Mouse (Mus musculus): ENCODE results near the gene D630023F18Rik. TPM values are rescaled to one million over a fixed set of nuclear protein-coding genes. Genes with fewer than 3 reads are reported as not detected.

The D630023F18Rik gene
- polyA plus RNA-seq, 1 experiment from 2014 or later: 0.40 TPM

- no peaks in the 10 kb centered on the region for H3K79me2 ChIP-seq (ENCODE audit: inconsistent target)
- no peaks in the 10 kb centered on the region for H3K36me3 ChIP-seq (ENCODE audit: inconsistent target)
- no peak overlapping the region for H3K27ac ChIP-seq
- 87% methylated on average over 3 of the region's 3 CpGs for WGBS (ENCODE audit: missing documents)
- no peak overlapping the region for H3K4me3 ChIP-seq (ENCODE audit: inconsistent target)
These were observed 7.2 kb upstream of the D630023F18Rik start for GRCm38 (mm10) chr1:65130226-65130625.

GRCm38 (mm10) chr1:65129634-65130180 lies 6.7 kb upstream of the D630023F18Rik start:
- no peak overlapping the region for H3K27ac ChIP-seq
- WGBS (ENCODE audit: missing documents): 81% methylated on average over 3 of the region's 3 CpGs
- H3K36me3 ChIP-seq (ENCODE audit: inconsistent target): no peaks in the 10 kb centered on the region

DNA sequence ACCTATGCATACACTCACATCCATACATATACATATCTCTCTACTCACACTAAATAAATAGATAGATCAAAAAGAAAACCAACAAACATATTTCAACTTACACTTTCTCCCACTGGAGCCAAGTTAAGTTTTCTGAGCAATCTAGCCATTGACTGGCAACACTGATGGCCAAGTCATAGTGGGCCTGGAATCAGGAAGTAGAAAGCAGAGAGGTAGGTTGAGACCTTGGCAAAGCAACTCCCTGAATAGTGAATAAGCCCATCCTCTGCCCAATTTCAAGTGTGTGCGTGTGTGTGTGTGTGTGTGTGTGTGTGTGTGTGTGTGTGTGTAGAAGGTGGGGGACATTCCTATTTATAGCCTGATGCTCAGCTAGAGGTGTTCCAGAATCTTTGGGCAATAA lies 3.6 kb downstream of the D630023F18Rik start, which contains the start of gene Gm28845:
TSS of gene Gm28845 (minus strand) at position 121 of the 400 bp plus-strand sequence.
- WGBS (ENCODE audit: missing documents): 33% methylated on average over 1 of the region's 1 CpGs
- no peaks in the 10 kb centered on the region for H3K36me3 ChIP-seq (ENCODE audit: inconsistent target)

More at GRCm38 (mm10) chr1:65129634-65130180, 6.7 kb upstream of the D630023F18Rik start:
- no peak overlapping the region for H3K4me3 ChIP-seq (ENCODE audit: inconsistent target)
- no peaks in the 10 kb centered on the region for H3K79me2 ChIP-seq (ENCODE audit: inconsistent target)

GRCm38 (mm10) chr1:65118150-65118913 lies 4.7 kb downstream of the D630023F18Rik start:
- Histone ChIP-seq H3K36me3 (ENCODE audit: inconsistent target) (no peaks in the 10 kb centered on the region), H3K27ac (no peak overlapping the region), H3K79me2 (ENCODE audit: inconsistent target) (no peaks in the 10 kb centered on the region), H3K4me3 (ENCODE audit: inconsistent target) (no peak overlapping the region)
- WGBS (ENCODE audit: missing documents): 90% methylated on average over 7 of the region's 8 CpGs

More for the DNA sequence above, 3.6 kb downstream of the D630023F18Rik start, which contains the start of gene Gm28845:
- no peak within 1 kb of the TSS for H3K27ac ChIP-seq
- H3K79me2 ChIP-seq (ENCODE audit: inconsistent target): no peaks in the 10 kb centered on the region
- H3K4me3 ChIP-seq (ENCODE audit: inconsistent target): no peak within 1 kb of the TSS

DNA sequence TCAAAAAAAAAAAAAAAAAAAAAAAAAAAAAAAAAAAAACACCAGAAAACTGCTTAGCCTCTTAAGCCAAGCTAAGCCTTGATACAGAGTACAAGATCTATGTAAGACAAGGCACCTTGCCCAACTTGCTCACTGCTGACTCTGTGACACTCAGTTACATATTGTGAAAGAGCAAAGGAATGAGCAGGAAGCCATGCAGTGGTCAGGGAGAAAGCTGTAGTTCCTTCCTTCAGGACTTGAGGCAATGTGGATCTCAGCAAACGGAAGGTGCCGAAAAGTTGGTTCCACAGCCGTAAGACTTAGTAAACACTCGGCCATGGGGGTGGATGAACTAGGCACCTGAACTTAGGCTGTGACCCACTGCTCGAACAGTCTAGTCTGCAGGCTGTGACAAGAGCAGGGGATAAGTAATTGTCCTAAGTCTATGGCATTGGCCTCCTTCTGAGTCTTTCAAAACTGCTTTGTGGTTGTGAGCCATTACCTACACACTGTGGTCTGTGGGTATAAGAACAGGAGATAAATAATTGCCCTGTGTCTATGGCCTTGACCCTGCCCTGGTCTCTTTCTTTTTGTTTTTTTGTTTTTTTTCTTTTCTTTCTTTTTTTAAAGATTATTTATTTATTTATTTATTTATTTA lies 9.4 kb downstream of the D630023F18Rik start:
- WGBS (ENCODE audit: missing documents): 7% methylated on average over 5 of the region's 5 CpGs
- Histone ChIP-seq H3K4me3 (ENCODE audit: inconsistent target) (no peak overlapping the region), H3K27ac (peak overlapping the region; percentile 83)

GRCm38 (mm10) chr1:65112807-65113196 lies 10.2 kb downstream of the D630023F18Rik start:
- peak overlapping the region; percentile 83 for H3K27ac ChIP-seq

More for the DNA sequence above, 9.4 kb downstream of the D630023F18Rik start:
- no peaks in the 10 kb centered on the region for H3K79me2 ChIP-seq (ENCODE audit: inconsistent target)
- no peaks in the 10 kb centered on the region for H3K36me3 ChIP-seq (ENCODE audit: inconsistent target)

GRCm38 (mm10) chr1:65112031-65112806 lies 10.8 kb downstream of the D630023F18Rik start:
- Histone ChIP-seq H3K79me2 (ENCODE audit: inconsistent target) (no peaks in the 10 kb centered on the region), H3K4me3 (ENCODE audit: inconsistent target) (no peak overlapping the region), H3K36me3 (ENCODE audit: inconsistent target) (no peaks in the 10 kb centered on the region), H3K27ac (peak overlapping the region; percentile 83)
- 17% methylated on average over 8 of the region's 8 CpGs for WGBS (ENCODE audit: missing documents)

More at GRCm38 (mm10) chr1:65112807-65113196, 10.2 kb downstream of the D630023F18Rik start:
- Histone ChIP-seq H3K36me3 (ENCODE audit: inconsistent target) (no peaks in the 10 kb centered on the region), H3K4me3 (ENCODE audit: inconsistent target) (no peak overlapping the region), H3K79me2 (ENCODE audit: inconsistent target) (no peaks in the 10 kb centered on the region)
- WGBS (ENCODE audit: missing documents): 17% methylated on average over 14 of the region's 14 CpGs

DNA sequence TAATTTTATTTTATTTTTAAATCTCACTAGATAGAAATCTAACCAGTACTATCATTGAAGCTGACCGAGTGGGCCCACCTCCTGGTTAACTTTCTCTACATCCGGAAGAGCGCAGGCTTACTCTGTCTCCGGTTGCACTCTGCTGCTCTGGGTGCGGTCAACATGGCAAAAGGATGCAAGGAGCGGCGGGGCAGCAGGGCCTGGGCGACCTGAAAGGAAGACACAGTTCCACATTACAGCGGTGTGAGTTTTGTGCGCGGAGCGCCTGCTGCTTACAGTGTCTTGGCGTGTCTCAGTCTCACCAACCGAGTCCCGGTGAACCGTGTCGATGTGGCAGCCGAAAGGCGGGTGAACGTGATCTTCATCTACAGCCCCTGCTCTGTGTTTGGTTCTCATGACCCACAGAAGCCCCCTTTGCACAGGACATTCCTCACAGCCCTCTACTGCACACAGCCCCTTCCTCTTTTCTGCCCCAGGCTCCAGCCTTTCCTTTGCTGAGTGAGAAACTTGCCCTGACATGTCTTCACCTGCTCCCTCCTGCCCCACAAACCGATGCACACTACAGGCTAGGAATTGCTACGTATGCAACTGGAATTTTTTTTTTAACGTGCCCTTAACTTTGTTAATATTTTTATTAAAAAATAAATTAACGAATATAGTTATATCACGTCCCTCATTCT lies 13.1 kb downstream of the D630023F18Rik start:
- Histone ChIP-seq H3K36me3 (ENCODE audit: inconsistent target) (no peaks in the 10 kb centered on the region), H3K4me3 (ENCODE audit: inconsistent target) (no peak overlapping the region), H3K27ac (no peak overlapping the region), H3K79me2 (ENCODE audit: inconsistent target) (no peaks in the 10 kb centered on the region)
- 94% methylated on average over 25 of the region's 25 CpGs for WGBS (ENCODE audit: missing documents)

DNA sequence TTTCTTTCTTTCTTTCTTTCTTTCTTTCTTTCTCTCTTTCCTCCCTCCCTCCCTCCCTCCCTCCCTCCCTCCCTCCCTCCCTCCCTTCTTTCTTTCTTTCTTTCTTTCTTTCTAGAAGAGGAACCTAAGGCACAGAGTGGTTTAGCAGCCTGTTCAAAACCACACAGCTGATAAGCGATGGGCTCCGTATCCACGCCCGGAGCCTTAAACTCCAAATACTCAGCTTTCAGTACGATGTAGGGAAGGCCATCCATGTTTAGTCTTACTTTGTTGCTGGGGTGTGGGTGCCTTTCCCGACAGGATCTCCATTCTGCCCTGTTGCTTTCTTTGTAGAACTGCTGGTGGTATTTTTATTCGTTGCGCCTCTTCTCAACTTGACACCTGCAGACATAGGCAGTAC lies 13.8 kb downstream of the D630023F18Rik start:
- WGBS (ENCODE audit: missing documents): 90% methylated on average over 6 of the region's 8 CpGs
- H3K36me3 ChIP-seq (ENCODE audit: inconsistent target): no peaks in the 10 kb centered on the region

GRCm38 (mm10) chr1:65107654-65108279 lies 15.2 kb downstream of the D630023F18Rik start:
- WGBS (ENCODE audit: missing documents): 40% methylated on average over 3 of the region's 10 CpGs

More for the DNA sequence above, 13.8 kb downstream of the D630023F18Rik start:
- Histone ChIP-seq H3K4me3 (ENCODE audit: inconsistent target) (no peak overlapping the region), H3K27ac (no peak overlapping the region), H3K79me2 (ENCODE audit: inconsistent target) (no peaks in the 10 kb centered on the region)

DNA sequence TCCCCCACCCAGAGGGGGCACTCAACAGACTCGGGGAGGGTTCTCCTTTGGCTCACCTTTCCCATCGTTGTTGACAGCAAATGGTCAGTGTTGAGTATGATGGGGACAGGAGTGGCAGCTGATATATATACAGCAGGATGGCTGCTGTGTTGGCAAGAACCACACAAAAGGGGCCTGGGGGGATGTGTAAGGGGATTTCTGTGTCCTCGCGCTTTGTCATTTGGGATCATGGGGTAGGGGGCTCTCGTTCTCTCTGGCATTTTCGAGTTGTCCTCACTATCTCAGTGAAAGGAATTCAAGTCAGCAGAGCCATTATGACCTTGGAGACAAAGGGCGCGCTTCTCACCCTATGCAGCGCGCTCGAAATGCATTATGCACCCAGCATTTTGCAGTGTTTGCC lies 19.7 kb downstream of the D630023F18Rik start, which contains the start of gene Cryga:
TSS of gene Cryga (minus strand) at position 101 of the 400 bp plus-strand sequence.
- WGBS (ENCODE audit: missing documents): 96% methylated on average over 11 of the region's 11 CpGs
- Histone ChIP-seq H3K27ac (no peak within 1 kb of the TSS), H3K36me3 (ENCODE audit: inconsistent target) (no peaks in the 10 kb centered on the region), H3K79me2 (ENCODE audit: inconsistent target) (no peaks in the 10 kb centered on the region), H3K4me3 (ENCODE audit: inconsistent target) (no peak within 1 kb of the TSS)

More at GRCm38 (mm10) chr1:65107654-65108279, 15.2 kb downstream of the D630023F18Rik start:
- Histone ChIP-seq H3K79me2 (ENCODE audit: inconsistent target) (no peaks in the 10 kb centered on the region), H3K36me3 (ENCODE audit: inconsistent target) (no peaks in the 10 kb centered on the region), H3K4me3 (ENCODE audit: inconsistent target) (no peak overlapping the region; the same call in 1 of the 2 replicates), H3K27ac (peak overlapping the region; percentile 33)

- H3K79me2 ChIP-seq (ENCODE audit: inconsistent target): no peaks in the 10 kb centered on the region
- H3K36me3 ChIP-seq (ENCODE audit: inconsistent target): no peaks in the 10 kb centered on the region
- 82% methylated on average over 3 of the region's 3 CpGs for WGBS (ENCODE audit: missing documents)
- H3K4me3 ChIP-seq (ENCODE audit: inconsistent target): no peak overlapping the region
- no peak overlapping the region for H3K27ac ChIP-seq
These were observed 26.1 kb downstream of the D630023F18Rik start for GRCm38 (mm10) chr1:65096953-65097352.

GRCm38 (mm10) chr1:65091566-65091965 lies 31.4 kb downstream of the D630023F18Rik start:
- H3K79me2 ChIP-seq (ENCODE audit: inconsistent target): no peaks in the 10 kb centered on the region
- no peak overlapping the region for H3K4me3 ChIP-seq (ENCODE audit: inconsistent target)
- no peak overlapping the region for H3K27ac ChIP-seq
- WGBS (ENCODE audit: missing documents): 92% methylated on average over 3 of the region's 3 CpGs
- no peaks in the 10 kb centered on the region for H3K36me3 ChIP-seq (ENCODE audit: inconsistent target)

Data from macrophage (primary cell).